Mouse (Mus musculus): ENCODE results near the gene Mbip. TPM values are rescaled to one million over a fixed set of nuclear protein-coding genes. Genes with fewer than 3 reads are reported as not detected.

Mbip gene
- polyA plus RNA-seq (2015; fragmentation: Nextera tagmentation; extraction: Ambion mirVana) = 28.2 and 33.0 TPM in 2 replicates

- H3K9ac ChIP-seq (ENCODE audit: low read length) = peak within 1 kb of the TSS; percentile 94
- H3K27ac ChIP-seq (ENCODE audit: low read length) = peak within 1 kb of the TSS; percentile 57
- H3K4me3 ChIP-seq (replicated peaks; ENCODE audit: low read length) = peak within 1 kb of the TSS; percentile 94
- ATAC-seq (ENCODE audit: insufficient read depth, low FRiP score) = peak; percentile 99
- under 1% methylated on average over 37 of the region's 37 CpGs for WGBS
- no peaks in the 10 kb centered on the region for H3K27me3 ChIP-seq (ENCODE audit: control insufficient read depth, insufficient read depth, low read length)
- no peaks in the 10 kb centered on the region for H3K4me1 ChIP-seq (ENCODE audit: control insufficient read depth, insufficient read depth, low read length)
- H3K9me3 ChIP-seq (replicated peaks; ENCODE audit: control insufficient read depth, low read length) = no peaks in the 10 kb centered on the region
- peak within 1 kb of the TSS; percentile 55 for H3K4me2 ChIP-seq (ENCODE audit: low read depth, low read length)
- H3K36me3 ChIP-seq (ENCODE audit: control insufficient read depth, insufficient read depth, low read length) = no peaks in the 10 kb centered on the region
These were observed at the start of gene Mbip for GRCm38 (mm10) chr12:56345367-56346089. Gene Mbip, minus strand, starts transcription at chr12:56345894.

GRCm38 (mm10) chr12:56387647-56388205, 42.0 kb upstream of the Mbip start:
- no peak for ATAC-seq (ENCODE audit: insufficient read depth, low FRiP score)
- H3K27ac ChIP-seq (ENCODE audit: low read length) = no peak overlapping the region

GRCm38 (mm10) chr12:56386955-56387646, 41.4 kb upstream of the Mbip start:
- no peak for ATAC-seq (ENCODE audit: insufficient read depth, low FRiP score)
- Histone ChIP-seq H3K4me3 (replicated peaks; ENCODE audit: low read length) (no peak overlapping the region), H3K4me2 (ENCODE audit: low read depth, low read length) (no peak overlapping the region), H3K9ac (ENCODE audit: low read length) (no peak overlapping the region), H3K27ac (ENCODE audit: low read length) (no peak overlapping the region), H3K9me3 (replicated peaks; ENCODE audit: control insufficient read depth, low read length) (no peaks in the 10 kb centered on the region), H3K27me3 (ENCODE audit: control insufficient read depth, insufficient read depth, low read length) (no peaks in the 10 kb centered on the region), H3K36me3 (ENCODE audit: control insufficient read depth, insufficient read depth, low read length) (no peaks in the 10 kb centered on the region), H3K4me1 (ENCODE audit: control insufficient read depth, insufficient read depth, low read length) (no peaks in the 10 kb centered on the region)
- 62% methylated on average over 6 of the region's 6 CpGs for WGBS

More at GRCm38 (mm10) chr12:56387647-56388205, 42.0 kb upstream of the Mbip start:
- Histone ChIP-seq H3K9me3 (replicated peaks; ENCODE audit: control insufficient read depth, low read length) (no peaks in the 10 kb centered on the region), H3K36me3 (ENCODE audit: control insufficient read depth, insufficient read depth, low read length) (no peaks in the 10 kb centered on the region), H3K27me3 (ENCODE audit: control insufficient read depth, insufficient read depth, low read length) (no peaks in the 10 kb centered on the region), H3K9ac (ENCODE audit: low read length) (no peak overlapping the region), H3K4me3 (replicated peaks; ENCODE audit: low read length) (no peak overlapping the region), H3K4me1 (ENCODE audit: control insufficient read depth, insufficient read depth, low read length) (no peaks in the 10 kb centered on the region), H3K4me2 (ENCODE audit: low read depth, low read length) (no peak overlapping the region)
- WGBS = 56% methylated on average over 7 of the region's 7 CpGs

GRCm38 (mm10) chr12:56344771-56345314, 851 bp downstream of the Mbip start:
- H3K9me3 ChIP-seq (replicated peaks; ENCODE audit: control insufficient read depth, low read length) = no peaks in the 10 kb centered on the region
- H3K4me1 ChIP-seq (ENCODE audit: control insufficient read depth, insufficient read depth, low read length) = no peaks in the 10 kb centered on the region
- peak overlapping the region; percentile 94 for H3K9ac ChIP-seq (ENCODE audit: low read length)
- 2% methylated on average over 5 of the region's 5 CpGs for WGBS
- H3K4me3 ChIP-seq (replicated peaks; ENCODE audit: low read length) = peak overlapping the region; percentile 94
- H3K27ac ChIP-seq (ENCODE audit: low read length) = no peak overlapping the region
- H3K4me2 ChIP-seq (ENCODE audit: low read depth, low read length) = peak overlapping the region; percentile 55
- no peaks in the 10 kb centered on the region for H3K36me3 ChIP-seq (ENCODE audit: control insufficient read depth, insufficient read depth, low read length)
- 0 out of 2 replicates have a peak, but pooled peaks have one; percentile 8 for ATAC-seq (ENCODE audit: insufficient read depth, low FRiP score)
- H3K27me3 ChIP-seq (ENCODE audit: control insufficient read depth, insufficient read depth, low read length) = no peaks in the 10 kb centered on the region

GRCm38 (mm10) chr12:56339295-56340056, 6.2 kb downstream of the Mbip start:
- Histone ChIP-seq H3K27me3 (ENCODE audit: control insufficient read depth, insufficient read depth, low read length) (no peaks in the 10 kb centered on the region), H3K27ac (ENCODE audit: low read length) (no peak overlapping the region), H3K4me2 (ENCODE audit: low read depth, low read length) (no peak overlapping the region), H3K4me3 (replicated peaks; ENCODE audit: low read length) (no peak overlapping the region), H3K9ac (ENCODE audit: low read length) (no peak overlapping the region), H3K9me3 (replicated peaks; ENCODE audit: control insufficient read depth, low read length) (no peaks in the 10 kb centered on the region), H3K4me1 (ENCODE audit: control insufficient read depth, insufficient read depth, low read length) (no peaks in the 10 kb centered on the region), H3K36me3 (ENCODE audit: control insufficient read depth, insufficient read depth, low read length) (no peaks in the 10 kb centered on the region; the same call in 1 of the 2 replicates)
- ATAC-seq (ENCODE audit: insufficient read depth, low FRiP score) = no peak
- 77% methylated on average over 8 of the region's 8 CpGs for WGBS

- Histone ChIP-seq H3K27ac (ENCODE audit: low read length) (no peak overlapping the region), H3K9ac (ENCODE audit: low read length) (no peak overlapping the region), H3K9me3 (replicated peaks; ENCODE audit: control insufficient read depth, low read length) (no peaks in the 10 kb centered on the region), H3K4me1 (ENCODE audit: control insufficient read depth, insufficient read depth, low read length) (no peaks in the 10 kb centered on the region), H3K4me3 (replicated peaks; ENCODE audit: low read length) (no peak overlapping the region), H3K36me3 (ENCODE audit: control insufficient read depth, insufficient read depth, low read length) (peaks cover 6% of the 10 kb centered on the region), H3K4me2 (ENCODE audit: low read depth, low read length) (no peak overlapping the region), H3K27me3 (ENCODE audit: control insufficient read depth, insufficient read depth, low read length) (no peaks in the 10 kb centered on the region)
- 93% methylated on average over 2 of the region's 2 CpGs for WGBS
- ATAC-seq (ENCODE audit: insufficient read depth, low FRiP score) = no peak
These were observed 12.2 kb downstream of the Mbip start for GRCm38 (mm10) chr12:56333461-56333860.

GRCm38 (mm10) chr12:56332475-56332874, 13.2 kb downstream of the Mbip start:
- Histone ChIP-seq H3K27me3 (ENCODE audit: control insufficient read depth, insufficient read depth, low read length) (no peaks in the 10 kb centered on the region), H3K9ac (ENCODE audit: low read length) (no peak overlapping the region), H3K9me3 (replicated peaks; ENCODE audit: control insufficient read depth, low read length) (no peaks in the 10 kb centered on the region), H3K4me3 (replicated peaks; ENCODE audit: low read length) (no peak overlapping the region), H3K36me3 (ENCODE audit: control insufficient read depth, insufficient read depth, low read length) (peaks cover 12% of the 10 kb centered on the region), H3K4me1 (ENCODE audit: control insufficient read depth, insufficient read depth, low read length) (no peaks in the 10 kb centered on the region), H3K27ac (ENCODE audit: low read length) (no peak overlapping the region), H3K4me2 (ENCODE audit: low read depth, low read length) (no peak overlapping the region)
- no peak for ATAC-seq (ENCODE audit: insufficient read depth, low FRiP score)
- 93% methylated on average over 3 of the region's 3 CpGs for WGBS

GRCm38 (mm10) chr12:56327448-56327998, 18.2 kb downstream of the Mbip start:
- WGBS = 81% methylated on average over 6 of the region's 6 CpGs
- no peak for ATAC-seq (ENCODE audit: insufficient read depth, low FRiP score)
- H3K4me1 ChIP-seq (ENCODE audit: control insufficient read depth, insufficient read depth, low read length) = no peaks in the 10 kb centered on the region
- H3K36me3 ChIP-seq (ENCODE audit: control insufficient read depth, insufficient read depth, low read length) = 0 out of 2 replicates have a peak, but pooled peaks cover 12% of the 10 kb centered on the region
- no peak overlapping the region for H3K4me2 ChIP-seq (ENCODE audit: low read depth, low read length)
- no peak overlapping the region for H3K9ac ChIP-seq (ENCODE audit: low read length)
- no peaks in the 10 kb centered on the region for H3K9me3 ChIP-seq (replicated peaks; ENCODE audit: control insufficient read depth, low read length)
- no peak overlapping the region for H3K4me3 ChIP-seq (replicated peaks; ENCODE audit: low read length)
- H3K27me3 ChIP-seq (ENCODE audit: control insufficient read depth, insufficient read depth, low read length) = no peaks in the 10 kb centered on the region
- H3K27ac ChIP-seq (ENCODE audit: low read length) = no peak overlapping the region

All from stomach, embryonic 16.5 days (tissue).